Mouse (Mus musculus) v-Abl transformed pro-B cells (cell line): Measurements from ENCODE around the gene Atmin.

Experiments used
- in situ Hi-C, 2 experiments: fragments of 400-800 bp; cut with MboI; formaldehyde crosslinking; loops; one replicate each; pipeline ENCODE4 v1.15.1; 2025; ENCODE audit not compliant: unreplicated experiment in 2 of 2

Gene Atmin

DNA sequence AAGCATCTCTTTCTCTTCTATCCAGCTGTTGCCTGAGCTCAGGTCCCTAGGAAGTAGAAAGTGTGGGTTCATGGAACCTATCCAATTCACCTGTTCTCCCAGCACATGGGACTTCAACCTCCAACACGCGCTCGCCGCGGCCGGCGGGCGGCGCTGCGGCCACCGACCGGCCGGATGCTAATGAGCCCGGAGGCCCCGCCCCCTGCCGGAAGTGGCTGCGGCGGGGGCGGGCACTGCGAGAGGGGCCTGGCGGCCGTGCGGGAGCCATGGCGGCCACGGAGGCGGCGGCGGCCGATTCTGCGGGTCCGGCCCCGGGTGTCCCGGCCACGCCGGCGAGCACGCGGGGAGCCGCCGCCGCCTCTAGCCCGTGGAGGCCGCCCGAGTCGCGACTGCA lies at the start of gene Atmin:
Gene Atmin, plus strand, starts transcription at position 233 of the 394 bp plus-strand sequence.
- in situ Hi-C loops: loop anchor here (5.0 kb wide), 1 partner anchor 34 kb away; the partner anchor contains the start of gene 1700030J22Rik (in 2 of the 2)

DNA sequence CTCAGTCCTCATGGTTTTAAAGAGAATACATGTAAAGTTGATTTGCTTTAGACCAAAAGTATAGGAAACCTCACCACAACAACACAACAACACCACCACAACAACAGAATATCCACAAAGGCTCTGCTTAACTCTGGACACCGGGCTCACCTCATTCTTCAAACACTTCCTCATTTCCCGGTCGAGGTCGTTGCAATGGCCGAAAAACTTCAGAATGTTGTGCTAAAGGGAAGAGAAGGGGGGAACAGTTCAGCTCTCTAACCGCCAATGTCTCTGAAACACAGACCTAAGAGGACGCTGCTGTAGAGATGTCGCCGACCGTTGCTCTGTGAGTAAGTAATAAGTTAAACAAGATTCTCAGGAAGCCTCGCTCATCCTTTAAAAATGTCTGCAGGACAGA lies 49.3 kb upstream of the Atmin start:
- in situ Hi-C loops: loop anchor here in 1 of 2 experiments (25.0 kb wide), 1 partner anchor 1918 kb away; no protein-coding TSS in a partner anchor

- in situ Hi-C loops: loop anchor here in 1 of 2 experiments (25.0 kb wide), 1 partner anchor 1917 kb away; no protein-coding TSS in a partner anchor
These were observed 47.7 kb upstream of the Atmin start for GRCm38 (mm10) chr8:116895521-116895920.

- in situ Hi-C loops: no loop called here
These were observed 38.5 kb upstream of the Atmin start for GRCm38 (mm10) chr8:116904736-116905135.

DNA sequence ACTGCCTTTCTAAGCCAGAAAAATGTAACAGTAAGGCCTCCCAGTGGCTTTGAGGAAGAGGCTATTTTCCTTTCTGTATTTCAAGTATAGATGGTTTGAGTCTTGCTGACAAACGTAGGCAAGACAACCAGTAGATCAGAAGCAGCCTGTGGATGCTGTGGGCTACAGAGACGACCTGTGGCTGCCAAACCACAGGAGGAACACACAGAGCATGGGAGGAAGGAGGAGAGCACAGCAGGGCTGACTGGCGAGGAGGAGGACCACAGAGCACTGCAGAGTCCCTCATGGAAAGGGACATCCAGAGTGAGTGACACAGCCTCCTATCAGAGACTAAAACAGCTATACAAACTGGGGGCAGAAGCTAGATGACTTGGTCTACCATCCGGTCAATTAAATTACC lies 37.9 kb upstream of the Atmin start:
- in situ Hi-C loops: no loop called here

GRCm38 (mm10) chr8:116905836-116906235 lies 37.4 kb upstream of the Atmin start:
- in situ Hi-C loops: no loop called here

GRCm38 (mm10) chr8:116921005-116921336 lies 22.2 kb upstream of the Atmin start:
- in situ Hi-C loops: loop anchor here (5.0 kb wide), 2 partner anchors 44 to 49 kb away; no protein-coding TSS in a partner anchor

- in situ Hi-C loops: loop anchor here (5.0 kb wide), 2 partner anchors 44 to 49 kb away; no protein-coding TSS in a partner anchor
These were observed 21.7 kb upstream of the Atmin start, which contains the start of the genes Cmc2 and Cenpn for GRCm38 (mm10) chr8:116921337-116922059. Gene Cmc2, minus strand, starts transcription at chr8:116921455. Gene Cenpn, plus strand, starts transcription at chr8:116921730.

GRCm38 (mm10) chr8:116922060-116922757 lies 21.0 kb upstream of the Atmin start:
- in situ Hi-C loops: loop anchor here (5.0 kb wide), 2 partner anchors 45 to 50 kb away; no protein-coding TSS in a partner anchor

DNA sequence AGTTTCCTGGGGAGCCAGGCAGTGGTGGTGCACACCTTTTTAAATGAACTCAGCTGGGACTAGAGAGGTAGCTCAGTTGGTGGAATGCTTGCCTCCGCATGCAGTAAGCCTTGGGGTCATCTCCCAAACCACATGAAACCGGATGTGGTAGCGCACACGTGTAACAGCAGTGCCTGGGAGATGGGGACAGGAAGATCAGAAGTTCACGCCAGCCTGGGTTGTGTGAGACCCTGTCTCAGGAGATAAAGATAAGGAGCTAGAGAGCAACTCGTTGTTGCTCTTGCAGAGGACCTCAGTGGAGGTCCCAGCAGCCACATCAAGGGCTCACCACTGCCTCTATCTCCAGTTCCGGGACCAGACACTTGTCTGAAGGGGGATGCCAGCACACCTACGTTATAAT lies 19.7 kb upstream of the Atmin start:
- in situ Hi-C loops: loop anchor here (5.0 kb wide), 2 partner anchors 46 to 51 kb away; no protein-coding TSS in a partner anchor

GRCm38 (mm10) chr8:116927880-116928279 lies 15.3 kb upstream of the Atmin start:
- in situ Hi-C loops: loop anchor here in 1 of 2 experiments (5.0 kb wide), 1 partner anchor 544 kb away; no protein-coding TSS in a partner anchor

GRCm38 (mm10) chr8:116928588-116928987 lies 14.6 kb upstream of the Atmin start:
- in situ Hi-C loops: loop anchor here in 1 of 2 experiments (5.0 kb wide), 1 partner anchor 544 kb away; no protein-coding TSS in a partner anchor

DNA sequence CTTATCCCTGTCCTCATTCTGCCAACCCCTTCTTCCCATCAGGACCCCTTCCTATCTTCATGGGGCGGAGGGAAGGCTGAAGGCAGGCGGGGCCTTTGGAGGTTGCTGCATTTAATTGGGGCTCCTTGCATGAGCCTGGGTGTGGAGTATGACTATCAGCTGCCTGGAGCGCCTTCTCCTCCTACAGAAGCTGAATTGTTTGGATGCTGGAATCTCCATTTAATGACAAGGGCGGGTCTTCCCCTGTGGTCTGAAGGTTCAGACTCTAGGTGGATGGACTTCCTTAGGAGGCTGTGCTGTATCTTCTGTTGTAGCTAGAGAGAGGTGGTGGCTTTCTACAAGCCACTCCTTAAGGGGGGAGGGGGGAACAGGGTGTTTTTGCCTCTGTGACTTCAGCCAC lies 8.2 kb upstream of the Atmin start:
- in situ Hi-C loops: no loop called here

GRCm38 (mm10) chr8:116935506-116935905 lies 7.7 kb upstream of the Atmin start:
- in situ Hi-C loops: no loop called here

- in situ Hi-C loops: loop anchor here (5.0 kb wide), 1 partner anchor 35 kb away; the partner anchor contains the start of gene 1700030J22Rik (in 2 of the 2)
These were observed 722 bp upstream of the Atmin start for GRCm38 (mm10) chr8:116942284-116943058.

DNA sequence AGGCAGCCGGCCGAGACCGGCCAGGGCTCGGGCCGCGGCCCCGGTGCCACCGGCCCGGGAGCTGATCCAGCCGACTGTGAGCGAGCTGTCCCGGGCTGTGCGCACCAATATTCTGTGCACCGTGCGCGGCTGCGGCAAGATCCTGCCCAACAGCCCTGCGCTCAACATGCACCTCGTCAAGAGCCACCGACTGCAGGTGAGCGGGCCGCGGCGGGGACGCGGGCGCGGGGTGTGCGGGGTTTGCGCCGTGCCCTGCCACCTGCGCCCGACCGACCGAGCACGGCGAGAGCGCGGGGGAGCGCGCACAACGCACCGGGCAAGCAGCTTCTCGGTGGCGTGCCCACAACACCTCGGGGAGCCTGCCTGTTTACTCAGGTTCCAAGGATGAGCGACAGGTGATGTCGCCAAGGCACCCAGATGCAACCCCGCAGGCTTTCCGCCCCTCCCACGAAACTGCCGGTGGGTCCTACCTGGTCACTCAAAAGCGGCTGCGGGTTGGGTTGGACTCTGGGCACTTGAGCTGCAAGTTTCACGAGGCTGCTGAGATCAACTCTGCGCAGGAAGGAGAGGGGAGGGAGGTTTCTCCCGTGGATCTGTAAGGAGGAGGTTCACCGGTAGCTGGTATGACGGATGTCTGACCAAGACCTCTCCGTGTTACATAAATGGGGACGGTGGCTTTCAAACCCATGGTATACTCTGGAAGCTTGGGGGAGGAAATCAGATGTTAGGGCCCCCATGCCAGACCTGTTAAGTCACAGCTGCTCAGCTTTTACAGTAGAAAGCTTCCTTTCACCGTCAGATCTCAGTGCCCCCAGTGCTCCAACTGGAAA lies 577 bp downstream of the Atmin start:
- in situ Hi-C loops: loop anchor here (5.0 kb wide), 1 partner anchor 34 kb away; the partner anchor contains the start of gene 1700030J22Rik (in 2 of the 2)

- in situ Hi-C loops: loop anchor here (5.0 kb wide), 1 partner anchor 33 kb away; the partner anchor contains the start of gene 1700030J22Rik (in 2 of the 2)
These were observed 1.1 kb downstream of the Atmin start for GRCm38 (mm10) chr8:116944385-116944696.

GRCm38 (mm10) chr8:116945169-116945910 lies 2.1 kb downstream of the Atmin start:
- in situ Hi-C loops: no loop called here
